Mouse (Mus musculus) liver, embryonic 13.5 days (tissue): ENCODE data around the gene Syne3. TPM values are rescaled to one million over a fixed set of nuclear protein-coding genes. Genes with fewer than 3 reads are reported as not detected.
A peak's percentile ranks its signal among the peaks of the same experiment; 100 is the strongest.

ENCODE experiments used
- ATAC-seq: fragments of 200-750 bp; cut with Nextera tagmentation; 2 replicates; pipeline ENCODE4 v1.8.0; 2017; ENCODE audit warnings: low read depth, mild to moderate bottlenecking, moderate number of reproducible peaks, moderate library complexity
- DNase-seq: peaks from one replicate; pipeline ENCODE4 v3.0.0; 2022
- H3K27ac ChIP-seq: fragments of 300-500 bp; sonication (generic); 2 replicates; pipeline ENCODE4 v1.5.1; 2015; ENCODE audit warnings: moderate library complexity, mild to moderate bottlenecking, inconsistent platforms
- H3K27me3 ChIP-seq: fragments of 300-500 bp; sonication (generic); 2 replicates; pipeline ENCODE4 v1.6.1; 2015; ENCODE audit warnings: mild to moderate bottlenecking, inconsistent platforms
- H3K36me3 ChIP-seq: fragments of 300-500 bp; sonication (generic); 2 replicates; pipeline ENCODE4 v1.6.1; 2015; ENCODE audit warnings: mild to moderate bottlenecking, inconsistent platforms
- H3K4me1 ChIP-seq: fragments of 300-500 bp; sonication (generic); replicated peaks from 2 replicates; pipeline ENCODE4 v1.6.1; 2015; ENCODE audit warnings: inconsistent platforms
- H3K4me2 ChIP-seq: fragments of 300-500 bp; sonication (generic); 2 replicates; pipeline ENCODE4 v1.6.1; 2015; ENCODE audit warnings: inconsistent platforms, mild to moderate bottlenecking, moderate library complexity
- H3K4me3 ChIP-seq: fragments of 300-500 bp; sonication (generic); replicated peaks from 2 replicates; pipeline ENCODE4 v1.5.1; 2015; ENCODE audit warnings: mild to moderate bottlenecking, inconsistent platforms
- H3K9ac ChIP-seq: fragments of 300-500 bp; sonication (generic); 2 replicates; pipeline ENCODE4 v1.6.1; 2015; ENCODE audit warnings: mild to moderate bottlenecking, inconsistent platforms
- H3K9me3 ChIP-seq: fragments of 300-500 bp; sonication (generic); replicated peaks from 2 replicates; pipeline ENCODE4 v1.6.1; 2016; ENCODE audit warnings: inconsistent platforms
- WGBS: fragments of 180-500 bp; shearing (Covaris S2); methylation state at CpG from one replicate; pipeline ENCODE4 v1.1.7; 2015; ENCODE audit not compliant: insufficient replicate concordance; 5-methylcytosine and 5-hydroxymethylcytosine counted together
- polyA plus RNA-seq: library from polyadenylated mRNA; unstranded; fragments of >200 nt; fragmentation: Nextera tagmentation; extraction: Ambion mirVana; gene quantifications from 2 replicates; pipeline ENCODE4 v1.2.1, GENCODE M21; 2015

The Syne3 gene
- polyA plus RNA-seq, 1 experiment from 2014 or later: 2.0 TPM

GRCm38 (mm10) chr12:104997641-104998293 lies 11.8 kb downstream of the Syne3 start:
- H3K4me1 ChIP-seq: peaks cover 83% of the 10 kb centered on the region
- H3K9ac ChIP-seq: 0 out of 2 replicates have a peak overlapping the region, but pooled peaks have one; percentile 39
- ATAC-seq (peak; percentile 42), DNase-seq (peak; percentile 45)
- no peaks in the 10 kb centered on the region for H3K9me3 ChIP-seq
- peak overlapping the region; percentile 34; the same call in 1 of the 2 replicates for H3K27ac ChIP-seq
- no peak overlapping the region for H3K4me3 ChIP-seq
- H3K27me3 ChIP-seq: no peaks in the 10 kb centered on the region
- 0 out of 2 replicates have a peak, but pooled peaks cover 4% of the 10 kb centered on the region for H3K36me3 ChIP-seq
- 43% methylated on average over 10 of the region's 10 CpGs for WGBS
- H3K4me2 ChIP-seq: no peak overlapping the region

GRCm38 (mm10) chr12:104997159-104997558 lies 12.4 kb downstream of the Syne3 start:
- H3K9ac ChIP-seq: 0 out of 2 replicates have a peak overlapping the region, but pooled peaks have one; percentile 39
- peaks cover 83% of the 10 kb centered on the region for H3K4me1 ChIP-seq
- DNase-seq (no peak), ATAC-seq (no peak)
- 71% methylated on average over 10 of the region's 10 CpGs for WGBS
- no peaks in the 10 kb centered on the region for H3K27me3 ChIP-seq
- 0 out of 2 replicates have a peak, but pooled peaks cover 4% of the 10 kb centered on the region for H3K36me3 ChIP-seq
- H3K4me2 ChIP-seq: no peak overlapping the region
- no peak overlapping the region for H3K4me3 ChIP-seq
- peak overlapping the region; percentile 69 for H3K27ac ChIP-seq
- no peaks in the 10 kb centered on the region for H3K9me3 ChIP-seq

- Histone ChIP-seq H3K4me1 (peaks cover 80% of the 10 kb centered on the region), H3K27me3 (no peaks in the 10 kb centered on the region), H3K36me3 (0 out of 2 replicates have a peak, but pooled peaks cover 4% of the 10 kb centered on the region), H3K9me3 (no peaks in the 10 kb centered on the region), H3K27ac (peak overlapping the region; percentile 69), H3K9ac (no peak overlapping the region), H3K4me3 (no peak overlapping the region), H3K4me2 (peak overlapping the region; percentile 9; the same call in 1 of the 2 replicates)
- ATAC-seq (peak; percentile 82), DNase-seq (peak; percentile 44)
- WGBS: 37% methylated on average over 9 of the region's 9 CpGs
Observed at GRCm38 (mm10) chr12:104996012-104996728, 13.4 kb downstream of the Syne3 start.

- Histone ChIP-seq H3K4me3 (no peak overlapping the region), H3K9ac (no peak overlapping the region), H3K4me2 (no peak overlapping the region), H3K27me3 (no peaks in the 10 kb centered on the region), H3K9me3 (no peaks in the 10 kb centered on the region), H3K4me1 (peaks cover 80% of the 10 kb centered on the region), H3K27ac (peak overlapping the region; percentile 69; the same call in 1 of the 2 replicates), H3K36me3 (0 out of 2 replicates have a peak, but pooled peaks cover 4% of the 10 kb centered on the region)
- 71% methylated on average over 12 of the region's 12 CpGs for WGBS
- DNase-seq (no peak), ATAC-seq (no peak)
Observed at GRCm38 (mm10) chr12:104995259-104995876, 14.2 kb downstream of the Syne3 start.

GRCm38 (mm10) chr12:104992838-104993237 lies 16.8 kb downstream of the Syne3 start:
- Histone ChIP-seq H3K4me1 (peaks cover 58% of the 10 kb centered on the region), H3K9me3 (no peaks in the 10 kb centered on the region), H3K27ac (no peak overlapping the region), H3K27me3 (no peaks in the 10 kb centered on the region), H3K4me3 (no peak overlapping the region), H3K4me2 (no peak overlapping the region), H3K36me3 (0 out of 2 replicates have a peak, but pooled peaks cover 4% of the 10 kb centered on the region), H3K9ac (no peak overlapping the region)
- DNase-seq: no peak
- no peak for ATAC-seq
- 79% methylated on average over 8 of the region's 8 CpGs for WGBS

- DNase-seq (no peak), ATAC-seq (no peak)
- WGBS: 54% methylated on average over 10 of the region's 10 CpGs
- 0 out of 2 replicates have a peak, but pooled peaks cover 4% of the 10 kb centered on the region for H3K36me3 ChIP-seq
- H3K4me3 ChIP-seq: no peak overlapping the region
- no peak overlapping the region for H3K9ac ChIP-seq
- no peaks in the 10 kb centered on the region for H3K9me3 ChIP-seq
- no peak overlapping the region for H3K27ac ChIP-seq
- H3K4me1 ChIP-seq: peaks cover 51% of the 10 kb centered on the region
- no peak overlapping the region for H3K4me2 ChIP-seq
- H3K27me3 ChIP-seq: no peaks in the 10 kb centered on the region
Observed at GRCm38 (mm10) chr12:104992123-104992741, 17.4 kb downstream of the Syne3 start.

GRCm38 (mm10) chr12:104990741-104991454 lies 18.7 kb downstream of the Syne3 start:
- H3K4me3 ChIP-seq: no peak overlapping the region
- H3K9me3 ChIP-seq: no peaks in the 10 kb centered on the region
- DNase-seq: no peak
- peak overlapping the region; percentile 41 for H3K27ac ChIP-seq
- H3K27me3 ChIP-seq: no peaks in the 10 kb centered on the region
- peak; percentile 50; the same call in 1 of the 2 replicates for ATAC-seq
- WGBS: 46% methylated on average over 13 of the region's 13 CpGs
- no peaks in the 10 kb centered on the region for H3K36me3 ChIP-seq
- no peak overlapping the region for H3K9ac ChIP-seq
- H3K4me2 ChIP-seq: no peak overlapping the region
- H3K4me1 ChIP-seq: peaks cover 41% of the 10 kb centered on the region

GRCm38 (mm10) chr12:104987936-104988335 lies 21.7 kb downstream of the Syne3 start:
- ATAC-seq: no peak
- Histone ChIP-seq H3K4me2 (no peak overlapping the region), H3K9me3 (no peaks in the 10 kb centered on the region), H3K9ac (no peak overlapping the region), H3K27ac (no peak overlapping the region), H3K4me3 (no peak overlapping the region), H3K4me1 (peaks cover 28% of the 10 kb centered on the region), H3K27me3 (no peaks in the 10 kb centered on the region), H3K36me3 (0 out of 2 replicates have a peak, but pooled peaks cover 3% of the 10 kb centered on the region)
- 87% methylated on average over 7 of the region's 7 CpGs for WGBS
- DNase-seq: no peak

GRCm38 (mm10) chr12:104986781-104987180 lies 22.8 kb downstream of the Syne3 start:
- DNase-seq (no peak), ATAC-seq (no peak)
- Histone ChIP-seq H3K9ac (no peak overlapping the region), H3K4me2 (no peak overlapping the region), H3K27me3 (no peaks in the 10 kb centered on the region), H3K4me1 (peaks cover 17% of the 10 kb centered on the region), H3K4me3 (no peak overlapping the region), H3K27ac (no peak overlapping the region), H3K36me3 (0 out of 2 replicates have a peak, but pooled peaks cover 8% of the 10 kb centered on the region), H3K9me3 (no peaks in the 10 kb centered on the region)
- 81% methylated on average over 9 of the region's 9 CpGs for WGBS

- no peaks in the 10 kb centered on the region for H3K9me3 ChIP-seq
- no peak overlapping the region for H3K9ac ChIP-seq
- DNase-seq: no peak
- no peak overlapping the region for H3K4me3 ChIP-seq
- 83% methylated on average over 2 of the region's 2 CpGs for WGBS
- H3K4me2 ChIP-seq: no peak overlapping the region
- H3K27me3 ChIP-seq: no peaks in the 10 kb centered on the region
- H3K27ac ChIP-seq: no peak overlapping the region
- H3K36me3 ChIP-seq: 0 out of 2 replicates have a peak, but pooled peaks cover 8% of the 10 kb centered on the region
- no peak for ATAC-seq
- peaks cover 12% of the 10 kb centered on the region for H3K4me1 ChIP-seq
Observed at GRCm38 (mm10) chr12:104986001-104986400, 23.6 kb downstream of the Syne3 start.
